Mouse (Mus musculus) midbrain, embryonic 11.5 days (tissue): ENCODE measurements around the gene Rcan3. TPM values are rescaled to one million over a fixed set of nuclear protein-coding genes. Genes with fewer than 3 reads are reported as not detected.

Source experiments
- ATAC-seq: fragments of 200-750 bp; cut with Nextera tagmentation; 2 replicates; pipeline ENCODE4 v1.8.0; 2017; ENCODE audit warnings: moderate TSS enrichment, moderate library complexity; ENCODE audit not compliant: low FRiP score
- DNase-seq: peaks from one replicate; pipeline ENCODE4 v3.0.0; 2015; ENCODE audit warnings: low spot score; ENCODE audit errors: missing footprints
- H3K27ac ChIP-seq: fragments of 300-500 bp; sonication (generic); 2 replicates; pipeline ENCODE4 v1.5.1; 2014; ENCODE audit warnings: low read depth, low read length
- H3K27me3 ChIP-seq: fragments of 300-500 bp; sonication (generic); 2 replicates; pipeline ENCODE4 v1.6.1; 2014; ENCODE audit warnings: mild to moderate bottlenecking, low read length, moderate library complexity, mixed read lengths; ENCODE audit not compliant: control insufficient read depth, insufficient read depth
- H3K36me3 ChIP-seq: fragments of 300-500 bp; sonication (generic); 2 replicates; pipeline ENCODE4 v1.6.1; 2014; ENCODE audit warnings: mild to moderate bottlenecking, low read length, moderate library complexity, mixed read lengths; ENCODE audit not compliant: control insufficient read depth, insufficient read depth
- H3K4me1 ChIP-seq: fragments of 300-500 bp; sonication (generic); 2 replicates; pipeline ENCODE4 v1.6.1; 2014; ENCODE audit warnings: low read length; ENCODE audit not compliant: control insufficient read depth, insufficient read depth
- H3K4me2 ChIP-seq: fragments of 300-500 bp; sonication (generic); 2 replicates; pipeline ENCODE4 v1.6.1; 2014; ENCODE audit warnings: mild to moderate bottlenecking, moderate library complexity
- H3K4me3 ChIP-seq: fragments of 300-500 bp; sonication (generic); 2 replicates; pipeline ENCODE4 v1.5.1; 2014; ENCODE audit warnings: low read depth, low read length
- H3K9ac ChIP-seq: fragments of 300-500 bp; sonication (generic); 2 replicates; pipeline ENCODE4 v1.6.1; 2014; ENCODE audit warnings: low read length
- H3K9me3 ChIP-seq: fragments of 300-500 bp; sonication (generic); 2 replicates; pipeline ENCODE4 v1.6.1; 2016; ENCODE audit warnings: low read length; ENCODE audit not compliant: control insufficient read depth
- WGBS: fragments of 180-500 bp; shearing (Covaris S2); extraction: QIAGEN DNeasy Blood & Tissue Kit; methylation state at CpG from one replicate; pipeline ENCODE4 v1.1.7; 2014; 5-methylcytosine and 5-hydroxymethylcytosine counted together
- polyA plus RNA-seq: library from polyadenylated mRNA; unstranded; fragments of >200 nt; fragmentation: Nextera tagmentation; extraction: Ambion mirVana; gene quantifications from 2 replicates; pipeline ENCODE4 v1.2.1, GENCODE M21; 2014

Gene Rcan3
- polyA plus RNA-seq, 1 experiment from 2014 or later = 9.1 TPM

GRCm38 (mm10) chr4:135385614-135386013 lies 48.0 kb downstream of the Rcan3 start:
- H3K9me3 ChIP-seq = no peaks in the 10 kb centered on the region
- no peaks in the 10 kb centered on the region for H3K4me1 ChIP-seq
- H3K27ac ChIP-seq = no peak overlapping the region
- no peak overlapping the region for H3K4me2 ChIP-seq
- no peaks in the 10 kb centered on the region for H3K27me3 ChIP-seq
- no peaks in the 10 kb centered on the region for H3K36me3 ChIP-seq
- H3K4me3 ChIP-seq = no peak overlapping the region
- no peak for DNase-seq
- no peak for ATAC-seq
- 65% methylated on average over 10 of the region's 10 CpGs for WGBS
- no peak overlapping the region for H3K9ac ChIP-seq

- 4% methylated on average over 14 of the region's 14 CpGs for WGBS
- peak; percentile 98 for DNase-seq
- Histone ChIP-seq H3K9me3 (no peaks in the 10 kb centered on the region), H3K4me1 (no peaks in the 10 kb centered on the region), H3K36me3 (no peaks in the 10 kb centered on the region), H3K27ac (no peak overlapping the region), H3K27me3 (no peaks in the 10 kb centered on the region), H3K9ac (no peak overlapping the region), H3K4me2 (no peak overlapping the region), H3K4me3 (no peak overlapping the region)
- no peak for ATAC-seq
These were observed 51.3 kb downstream of the Rcan3 start for GRCm38 (mm10) chr4:135382316-135382715.

GRCm38 (mm10) chr4:135381355-135381754 lies 52.3 kb downstream of the Rcan3 start:
- DNase-seq (no peak), ATAC-seq (no peak)
- Histone ChIP-seq H3K27me3 (no peaks in the 10 kb centered on the region), H3K4me2 (no peak overlapping the region), H3K9me3 (no peaks in the 10 kb centered on the region), H3K4me3 (no peak overlapping the region), H3K36me3 (no peaks in the 10 kb centered on the region), H3K9ac (no peak overlapping the region), H3K27ac (no peak overlapping the region), H3K4me1 (no peaks in the 10 kb centered on the region)
- 49% methylated on average over 8 of the region's 8 CpGs for WGBS

GRCm38 (mm10) chr4:135377241-135377640 lies 56.4 kb downstream of the Rcan3 start:
- Histone ChIP-seq H3K9ac (no peak overlapping the region), H3K4me1 (no peaks in the 10 kb centered on the region), H3K27me3 (no peaks in the 10 kb centered on the region), H3K4me3 (no peak overlapping the region), H3K27ac (no peak overlapping the region), H3K4me2 (no peak overlapping the region), H3K9me3 (no peaks in the 10 kb centered on the region), H3K36me3 (no peaks in the 10 kb centered on the region)
- DNase-seq (no peak), ATAC-seq (no peak)
- 86% methylated on average over 11 of the region's 11 CpGs for WGBS

- WGBS = 61% methylated on average over 3 of the region's 3 CpGs
- no peak overlapping the region for H3K4me3 ChIP-seq
- no peak overlapping the region for H3K9ac ChIP-seq
- ATAC-seq (no peak), DNase-seq (no peak)
- H3K4me1 ChIP-seq = no peaks in the 10 kb centered on the region
- H3K9me3 ChIP-seq = no peaks in the 10 kb centered on the region
- H3K27ac ChIP-seq = no peak overlapping the region
- no peak overlapping the region for H3K4me2 ChIP-seq
- no peaks in the 10 kb centered on the region for H3K27me3 ChIP-seq
- no peaks in the 10 kb centered on the region for H3K36me3 ChIP-seq
These were observed 58.2 kb downstream of the Rcan3 start for GRCm38 (mm10) chr4:135375444-135375843.

- no peak overlapping the region for H3K4me3 ChIP-seq
- 84% methylated on average over 5 of the region's 5 CpGs for WGBS
These were observed 60.4 kb downstream of the Rcan3 start for GRCm38 (mm10) chr4:135373299-135373698.

GRCm38 (mm10) chr4:135370372-135370771 lies 63.3 kb downstream of the Rcan3 start:
- H3K9me3 ChIP-seq = no peaks in the 10 kb centered on the region
- no peak for DNase-seq
- H3K27me3 ChIP-seq = no peaks in the 10 kb centered on the region
- H3K4me3 ChIP-seq = no peak overlapping the region
- H3K9ac ChIP-seq = no peak overlapping the region
- WGBS = 73% methylated on average over 11 of the region's 11 CpGs
- no peak overlapping the region for H3K27ac ChIP-seq
- H3K36me3 ChIP-seq = no peaks in the 10 kb centered on the region
- no peak for ATAC-seq
- no peak overlapping the region for H3K4me2 ChIP-seq
- H3K4me1 ChIP-seq = no peaks in the 10 kb centered on the region

More at GRCm38 (mm10) chr4:135373299-135373698, 60.4 kb downstream of the Rcan3 start:
- H3K27ac ChIP-seq = no peak overlapping the region
- DNase-seq = peak; percentile 84
- no peaks in the 10 kb centered on the region for H3K4me1 ChIP-seq
- no peak for ATAC-seq
- H3K36me3 ChIP-seq = no peaks in the 10 kb centered on the region
- no peak overlapping the region for H3K9ac ChIP-seq
- no peaks in the 10 kb centered on the region for H3K27me3 ChIP-seq
- H3K9me3 ChIP-seq = no peaks in the 10 kb centered on the region
- no peak overlapping the region for H3K4me2 ChIP-seq

- Histone ChIP-seq H3K4me1 (no peaks in the 10 kb centered on the region), H3K9me3 (no peaks in the 10 kb centered on the region), H3K4me3 (no peak overlapping the region), H3K4me2 (no peak overlapping the region), H3K27ac (no peak overlapping the region), H3K27me3 (no peaks in the 10 kb centered on the region), H3K9ac (no peak overlapping the region), H3K36me3 (no peaks in the 10 kb centered on the region)
- no peak for ATAC-seq
- no peak for DNase-seq
- 36% methylated on average over 6 of the region's 6 CpGs for WGBS
These were observed 70.8 kb downstream of the Rcan3 start for GRCm38 (mm10) chr4:135362828-135363227.
